Mouse (Mus musculus) layer of hippocampus, postnatal 36 days (tissue): Measurements from ENCODE around the gene Vti1b. TPM values are rescaled to one million over a fixed set of nuclear protein-coding genes. Genes with fewer than 3 reads are reported as not detected.
"Not testable (repeated sequence)": the region's sequence is repeated elsewhere in the genome, so short reads cannot be mapped to it uniquely, and the experiment has no call there.

Experiments used
- DNase-seq, 2 experiments: peaks; one replicate each; pipeline ENCODE4 v3.0.0; 2022
- total RNA-seq, 2 experiments: library from RNA; stranded (reverse); gene quantifications; 2 replicates each; pipeline ENCODE4 v1.2.3; 2021

Vti1b gene
- total RNA-seq: 100 to 1,000 TPM; 160 to 192 TPM

DNA sequence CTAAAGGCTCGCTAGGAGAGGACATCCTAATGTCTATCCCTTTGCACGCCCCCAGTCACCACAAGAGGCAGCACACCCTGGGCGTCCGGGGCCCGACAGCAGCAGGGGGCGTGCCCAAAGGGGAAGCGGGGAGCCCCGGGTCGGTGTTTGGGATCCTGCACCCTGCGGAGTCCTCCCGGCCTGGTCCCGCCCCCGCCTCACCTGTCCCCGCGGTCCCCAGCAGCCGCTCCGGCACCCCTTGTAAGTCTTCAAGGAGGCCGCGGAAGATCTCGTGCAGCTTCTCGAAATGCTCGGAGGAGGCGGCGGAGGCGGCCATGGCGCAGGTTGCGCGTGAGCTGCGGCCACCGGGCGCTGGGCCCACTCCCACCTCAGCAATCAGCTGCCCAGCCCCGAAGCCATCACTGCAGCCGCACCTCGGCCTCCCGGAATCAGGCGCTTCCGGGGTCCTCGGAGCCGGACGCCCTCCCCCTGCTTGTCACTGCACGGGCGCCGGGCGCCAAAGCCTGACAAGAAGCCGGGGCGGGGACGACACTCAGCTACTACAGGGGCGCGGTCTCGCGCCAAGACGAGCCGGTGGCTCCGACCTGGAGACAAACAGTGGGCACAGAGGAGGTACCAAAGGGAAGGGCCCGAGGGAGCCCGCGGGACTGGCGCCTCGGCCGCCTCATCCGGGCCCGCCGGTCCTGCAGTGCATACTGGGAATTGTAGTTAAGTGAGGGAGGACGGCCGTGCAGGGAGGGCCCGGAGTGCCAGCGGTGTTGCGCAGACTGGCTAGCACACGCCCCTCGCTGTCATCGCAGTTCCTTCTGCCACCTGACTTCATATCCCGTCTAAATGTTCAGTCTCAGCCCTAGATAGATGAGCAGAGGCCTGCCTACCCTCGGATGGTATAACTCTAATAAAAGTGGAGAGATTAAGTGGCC is at the start of gene Vti1b:
Gene Vti1b (minus strand): TSS at position 649 of the 923 bp plus-strand sequence.
- DNase-seq: peak; percentile 94

DNA sequence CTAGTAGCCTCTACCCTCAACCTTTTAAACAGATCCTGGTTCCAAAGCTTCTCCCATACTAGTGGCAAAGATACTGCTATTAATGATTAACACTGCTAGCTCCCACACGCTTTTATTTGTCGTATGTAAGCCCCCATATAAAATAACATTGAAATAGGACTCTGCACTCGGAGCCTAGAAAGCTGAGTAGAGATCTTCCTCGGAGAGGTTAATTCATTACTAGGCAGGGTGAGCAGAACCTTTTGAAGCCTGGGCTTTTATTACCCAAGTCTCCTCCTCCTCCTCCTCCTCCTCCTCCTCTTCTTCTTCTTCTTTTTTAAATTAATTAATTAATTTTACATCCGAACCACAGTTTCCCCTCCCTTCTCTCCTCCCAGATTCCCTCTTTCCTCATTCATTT is 45.0 kb upstream of the Vti1b start:
- DNase-seq: no peak

DNA sequence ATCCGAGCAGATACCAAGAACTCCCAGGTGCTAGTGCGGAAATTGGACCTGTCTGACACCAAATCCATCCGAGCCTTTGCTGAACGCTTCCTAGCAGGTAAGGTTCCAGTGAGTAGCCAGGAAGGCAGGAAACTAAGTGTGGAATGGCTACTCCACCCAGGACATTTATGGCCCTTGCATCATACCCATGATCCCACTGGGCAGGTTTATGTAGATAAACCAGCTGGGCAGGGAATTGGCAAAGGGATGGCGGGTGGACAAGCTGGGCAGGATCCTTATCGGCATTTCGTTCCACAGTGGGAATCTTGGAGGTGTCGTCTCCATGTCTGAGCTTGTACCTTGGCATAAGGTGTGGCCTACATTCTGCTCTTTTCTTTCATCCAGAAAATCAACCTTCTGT is 39.0 kb upstream of the Vti1b start:
- DNase-seq: no peak

DNA sequence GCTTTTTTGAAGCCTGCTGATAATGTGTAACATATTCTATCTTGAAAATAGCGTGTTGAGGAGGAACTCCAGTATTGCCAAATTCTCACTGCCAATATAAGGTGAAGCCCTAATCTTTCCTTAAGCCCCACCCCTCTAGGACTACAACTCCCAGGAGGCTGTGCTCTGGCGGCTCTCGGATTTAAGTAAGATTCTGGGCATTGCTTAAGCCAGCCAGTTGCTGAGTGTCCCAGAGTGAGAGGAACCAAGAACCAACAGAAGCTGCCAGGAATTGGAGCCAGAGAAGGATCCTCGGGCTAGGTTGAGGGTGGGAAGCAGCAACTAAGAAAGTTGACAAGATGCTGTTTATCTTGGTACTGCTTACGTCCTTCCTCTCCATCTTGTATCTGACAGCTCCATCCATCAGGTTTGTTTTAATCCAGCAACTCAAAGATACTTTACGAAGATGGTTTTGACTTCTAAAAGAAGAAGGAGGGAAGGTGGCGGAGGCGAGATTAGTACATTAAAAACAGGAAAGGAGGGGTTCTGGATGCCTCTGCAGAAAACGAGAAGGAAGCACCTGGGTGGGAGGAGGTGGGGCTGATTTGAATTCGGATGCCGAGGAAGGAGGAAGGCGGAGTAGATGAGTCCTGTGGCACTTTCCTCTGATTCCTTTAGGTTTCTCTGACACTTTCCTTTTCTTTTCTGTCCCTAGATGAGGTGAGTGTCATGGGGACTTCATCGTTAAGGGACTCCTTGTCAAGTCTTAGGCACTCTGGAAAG is 36.4 kb upstream of the Vti1b start, which contains the start of gene Rdh12:
Gene Rdh12 (plus strand): TSS at position 212 of the 762 bp plus-strand sequence.
- DNase-seq: peak; percentile 20 to 41

DNA sequence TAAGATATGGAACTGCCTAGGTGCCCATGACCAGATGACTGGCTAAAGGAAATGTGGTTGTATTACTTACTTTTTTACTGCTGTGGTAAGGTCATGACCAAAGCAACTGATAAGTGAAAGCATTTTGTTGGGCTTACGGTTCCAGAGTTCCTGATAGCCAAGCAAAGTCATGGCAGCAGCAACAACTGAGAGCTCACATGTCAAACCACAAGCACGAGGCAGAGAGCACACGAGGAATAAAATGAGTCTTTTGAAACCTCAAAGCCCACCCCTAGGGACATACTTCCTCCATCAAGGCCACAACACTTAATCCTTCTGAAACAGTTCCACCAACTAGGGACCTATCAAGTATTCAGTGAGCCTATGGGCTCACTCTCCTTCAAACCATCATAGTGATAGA is 29.4 kb upstream of the Vti1b start:
- no peak for DNase-seq

DNA sequence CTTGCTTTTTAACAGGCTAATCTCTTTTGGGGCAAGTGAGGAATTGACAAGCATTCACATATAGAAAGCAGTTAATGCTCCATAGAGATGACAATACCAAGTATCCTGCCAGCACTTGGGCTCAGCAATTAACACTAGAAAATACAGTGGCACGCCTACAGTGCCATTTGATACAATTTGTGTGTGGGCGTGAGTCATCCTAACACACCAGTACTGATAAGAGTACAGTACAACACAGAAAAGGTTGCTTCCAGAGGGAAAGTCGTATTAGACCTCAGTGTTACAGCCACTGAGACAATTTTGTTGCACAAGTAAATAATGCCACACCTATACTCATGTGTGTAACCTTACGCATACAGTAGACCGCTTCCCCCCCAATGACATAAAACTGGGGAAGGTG is 24.6 kb upstream of the Vti1b start:
- DNase-seq: peak in 1 of 2 experiments; percentile 15

DNA sequence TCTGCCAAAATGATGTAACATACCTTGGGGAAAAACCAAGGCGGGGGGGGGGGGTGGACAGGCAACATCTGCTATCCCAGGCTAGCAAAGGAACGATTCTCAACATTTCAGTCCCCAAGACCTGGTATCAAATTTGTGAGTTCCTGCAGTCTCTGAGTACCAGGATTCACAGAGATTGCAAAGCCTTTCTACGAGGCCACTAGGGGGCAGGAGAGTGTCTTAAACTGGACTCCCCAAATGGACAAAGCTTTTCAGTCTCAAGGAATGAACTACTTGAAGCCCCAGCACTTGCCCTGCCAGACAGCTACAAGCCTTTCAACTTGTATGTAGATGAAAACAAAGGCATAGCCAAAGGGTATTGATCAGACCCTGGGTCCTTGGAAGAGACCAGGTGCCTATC is 21.0 kb upstream of the Vti1b start:
- peak; percentile 44 to 68 for DNase-seq

DNA sequence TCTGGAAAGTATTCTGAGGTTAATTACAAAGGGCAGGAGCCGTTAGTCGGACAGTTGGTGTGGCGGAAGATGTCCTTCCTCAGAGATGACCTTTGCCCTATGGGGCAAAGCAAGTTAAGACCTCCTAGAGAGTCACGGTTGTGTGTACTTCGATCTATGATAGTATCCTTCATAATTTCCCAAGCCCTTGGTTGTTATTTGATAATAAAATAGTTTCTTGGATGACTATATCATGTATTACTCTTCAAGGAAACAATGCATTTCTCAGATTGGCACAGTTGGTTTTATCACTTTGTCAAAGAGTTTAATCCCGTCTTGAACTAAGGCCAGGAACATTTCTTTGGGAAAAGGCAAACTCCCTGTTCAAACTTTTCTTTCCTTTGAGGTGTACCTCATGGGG is 19.7 kb upstream of the Vti1b start, which contains the start of gene Rdh11:
Gene Rdh11 (minus strand): TSS at position 101 of the 400 bp plus-strand sequence.
- no peak for DNase-seq

DNA sequence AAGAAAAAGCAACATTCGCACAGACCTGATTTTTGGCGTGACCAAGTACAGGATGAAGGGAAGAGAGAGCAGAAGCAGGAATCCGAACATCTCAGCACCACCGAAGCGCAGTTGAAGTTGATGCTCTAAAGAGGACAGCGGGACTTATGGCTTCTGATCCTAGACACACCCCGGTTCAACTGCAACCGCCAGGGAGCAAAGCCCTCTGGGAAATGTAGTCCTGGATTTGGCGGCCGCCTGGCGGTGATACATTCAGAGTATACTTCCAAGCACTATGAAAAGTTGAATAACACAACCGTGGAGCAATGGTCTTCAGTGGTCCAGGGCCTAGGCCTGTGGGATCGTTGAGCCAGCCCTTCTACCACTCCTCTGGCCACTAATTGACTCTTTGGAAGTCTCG is 19.2 kb upstream of the Vti1b start:
- DNase-seq: peak; percentile 69 to 73

DNA sequence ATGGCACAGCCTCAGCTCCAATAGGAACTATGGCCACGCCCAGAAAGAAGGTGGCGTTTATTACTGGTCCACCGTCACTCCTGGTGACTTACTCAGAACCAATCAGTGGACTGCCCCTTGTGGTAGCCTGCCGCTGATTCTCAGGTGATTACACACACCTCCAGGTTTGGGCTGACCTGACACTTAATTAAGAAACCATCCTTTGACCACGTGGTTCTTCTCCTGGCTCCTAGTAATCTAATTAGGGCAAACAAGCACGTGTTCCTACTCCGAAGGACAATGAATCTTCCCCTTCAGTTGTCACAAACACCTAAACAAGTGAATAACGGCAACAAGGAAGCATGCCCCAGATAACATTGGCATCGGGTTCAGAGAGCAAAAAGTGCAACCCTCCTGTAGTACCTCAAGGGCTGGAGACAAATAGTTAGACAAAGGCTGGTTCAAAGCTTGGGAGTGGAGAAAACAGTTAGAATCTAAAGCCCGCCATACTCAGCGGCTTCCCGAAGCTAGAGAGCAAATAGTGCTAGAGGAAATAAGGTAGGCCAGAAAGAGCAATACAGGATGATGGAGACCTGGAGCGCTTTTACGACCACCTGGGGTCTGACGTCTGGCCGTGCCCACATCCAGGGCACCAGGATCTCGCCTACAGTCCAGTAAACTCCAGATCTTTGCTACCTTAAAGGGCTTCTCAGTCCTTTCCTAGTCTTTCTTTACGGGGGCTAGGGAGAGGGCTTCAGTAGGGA is 18.6 kb upstream of the Vti1b start:
- peak in 1 of 2 experiments; percentile 44 for DNase-seq

DNA sequence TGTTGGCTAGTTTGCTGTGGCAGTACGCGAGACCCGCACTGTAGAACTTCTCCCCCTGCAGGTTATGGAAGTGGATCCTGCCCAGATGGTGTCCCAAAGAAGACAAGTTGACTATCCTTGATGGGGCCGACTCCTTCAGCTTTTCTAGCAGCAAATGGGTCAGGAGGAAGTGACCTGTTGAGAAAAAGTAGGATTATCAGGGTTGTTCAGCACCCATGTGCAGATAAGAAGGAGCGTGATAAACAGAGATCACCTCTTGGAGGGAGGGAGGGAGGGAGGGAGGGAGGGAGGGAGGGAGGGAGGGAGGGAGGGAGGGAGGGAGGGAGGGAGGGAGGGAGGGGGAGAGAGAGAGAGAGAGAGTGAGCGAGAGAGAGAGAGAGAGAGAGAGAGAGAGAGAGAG is 12.7 kb upstream of the Vti1b start:
- not testable (repeated sequence) for DNase-seq

DNA sequence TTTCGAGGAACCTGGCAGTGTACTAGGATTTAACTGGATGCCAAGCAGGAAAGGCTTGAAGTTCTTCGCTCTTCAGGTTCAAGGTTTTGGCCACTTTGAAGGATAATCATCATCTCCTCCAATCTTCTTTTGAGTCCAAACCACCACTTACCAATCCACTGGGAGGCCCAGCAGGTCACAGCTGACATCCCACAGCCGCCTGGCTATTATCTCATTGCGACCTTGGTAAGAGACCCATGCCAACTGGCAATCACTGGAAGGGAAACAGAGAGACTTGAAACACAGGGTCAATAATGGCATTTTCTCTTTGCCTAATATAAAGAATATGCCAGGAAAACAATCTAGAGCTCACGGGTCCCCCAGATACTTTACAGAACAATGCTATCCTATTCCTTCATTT is 3.5 kb upstream of the Vti1b start:
- no peak for DNase-seq

DNA sequence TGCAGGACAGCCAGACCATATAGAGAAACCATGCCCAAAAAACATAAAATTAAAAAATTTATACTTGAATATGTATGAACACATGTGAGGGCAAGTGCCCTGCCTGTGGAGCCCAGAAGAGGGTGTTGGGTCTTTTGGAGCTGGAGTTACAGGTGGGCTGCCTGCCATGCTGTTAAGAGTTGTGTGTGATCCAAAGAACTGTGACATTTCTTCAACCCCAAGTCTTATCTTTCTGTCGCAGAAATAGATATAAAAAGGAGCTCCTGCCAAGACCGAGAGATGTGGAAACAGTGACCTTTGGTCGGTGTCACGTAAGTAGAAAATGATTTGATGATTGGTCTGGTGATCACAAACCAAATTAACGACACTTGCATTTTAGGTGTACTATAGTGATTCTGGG is 1.3 kb upstream of the Vti1b start:
- no peak for DNase-seq

DNA sequence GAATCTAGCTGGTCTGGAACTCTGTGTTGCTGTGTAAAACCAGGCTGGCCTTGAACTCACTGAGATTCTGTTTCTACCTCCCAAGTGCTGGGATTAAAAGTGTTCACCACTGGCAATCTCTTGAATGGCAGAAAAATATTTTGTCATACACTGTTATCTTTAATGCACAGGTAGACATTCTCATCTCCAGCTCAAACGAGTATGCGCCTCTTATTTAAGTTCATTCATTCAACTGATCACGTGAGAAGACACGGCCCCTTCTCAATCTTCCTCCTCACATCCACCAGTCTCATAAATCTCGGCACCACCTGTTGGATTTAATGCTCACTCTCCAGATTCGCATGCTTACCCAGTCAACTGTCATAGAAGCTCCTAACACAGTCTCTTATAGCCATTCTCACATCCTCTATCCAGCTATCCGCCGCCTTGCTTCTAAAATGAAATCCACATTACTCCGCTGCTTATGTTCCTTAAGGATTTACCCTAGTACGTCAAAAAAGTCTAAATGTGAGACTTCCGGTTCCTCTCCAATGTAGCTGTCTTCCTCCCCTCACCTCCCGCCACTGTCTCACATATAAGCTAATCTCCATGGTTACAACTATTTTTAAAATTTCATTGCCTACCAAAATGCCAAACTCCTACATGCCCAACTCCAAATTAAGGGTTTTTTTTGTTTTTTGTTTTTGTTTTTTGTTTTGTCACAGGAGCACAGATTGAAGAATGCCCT is 1.0 kb downstream of the Vti1b start:
- no peak for DNase-seq

DNA sequence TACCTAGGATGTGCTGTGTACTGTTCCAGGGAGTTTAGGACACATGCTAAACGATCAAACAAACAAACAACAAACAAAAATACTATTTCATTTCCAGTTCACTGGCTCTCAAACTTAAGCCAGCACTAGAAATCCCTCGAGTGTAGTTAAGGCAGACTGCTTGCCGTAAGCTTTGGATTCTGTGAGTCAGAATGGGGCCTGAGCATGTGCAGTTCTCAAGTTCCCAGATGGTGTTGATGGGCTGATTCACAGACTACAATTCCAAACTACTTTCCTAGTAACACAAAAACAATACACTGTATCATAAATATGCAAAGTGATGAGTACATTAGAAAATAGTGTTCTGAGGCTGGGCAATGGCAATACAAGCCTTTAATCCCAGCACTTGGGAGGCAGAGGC is 2.0 kb downstream of the Vti1b start:
- peak; percentile 35 to 43 for DNase-seq

DNA sequence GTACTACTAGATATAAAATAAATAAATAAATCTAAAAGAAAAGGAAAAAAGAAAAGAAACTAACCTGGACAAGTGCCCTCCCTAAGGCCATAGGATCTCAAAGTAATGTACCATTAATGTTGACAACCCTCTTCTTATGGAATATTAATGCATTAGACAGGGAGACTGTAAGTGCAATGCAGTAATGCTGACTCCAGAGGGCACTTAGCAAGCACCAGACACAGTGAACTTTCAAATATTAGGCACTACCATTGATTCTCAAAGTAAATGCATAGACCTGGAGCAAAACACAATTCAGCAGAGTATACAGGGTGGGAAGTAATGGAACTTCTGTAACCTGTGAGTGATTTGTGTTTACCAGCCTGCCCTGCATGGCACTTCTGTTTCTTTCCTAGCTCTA is 3.3 kb downstream of the Vti1b start:
- no peak for DNase-seq

DNA sequence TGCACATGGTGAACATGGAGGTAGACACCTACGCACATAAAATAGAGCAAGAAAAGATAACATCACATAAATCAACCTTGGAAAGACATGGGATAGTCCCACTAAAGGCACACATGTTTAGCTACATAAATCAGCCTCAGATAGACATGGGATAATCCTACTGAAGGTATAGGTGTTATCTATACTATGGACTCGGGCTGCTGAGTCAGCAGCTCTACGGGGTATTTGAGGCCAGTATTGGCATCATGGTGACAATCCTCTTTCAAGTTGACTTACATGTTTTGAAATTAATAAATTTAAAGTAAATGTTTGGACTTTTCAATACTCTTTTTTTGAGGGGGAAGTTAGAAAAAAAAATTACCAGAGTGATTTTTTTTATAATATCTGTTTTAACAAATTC is 9.6 kb downstream of the Vti1b start:
- no peak for DNase-seq

DNA sequence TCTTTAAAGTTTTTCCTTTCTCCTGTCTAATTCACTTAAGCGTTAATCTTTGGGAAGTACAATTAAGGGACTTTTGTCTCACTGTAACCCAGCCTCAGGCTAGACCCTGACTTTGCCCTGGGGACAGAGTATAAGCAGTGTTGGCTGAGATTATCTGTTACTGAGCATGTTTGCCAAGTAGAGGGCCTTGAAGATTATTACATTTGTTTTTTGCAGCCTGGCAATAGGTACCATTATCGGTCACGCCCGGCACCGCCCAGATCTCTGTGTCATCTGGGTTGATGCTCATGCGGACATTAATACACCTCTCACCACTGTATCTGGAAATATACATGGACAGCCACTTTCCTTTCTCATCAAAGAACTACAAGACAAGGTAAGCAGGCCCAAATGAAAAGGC is 22.8 kb downstream of the Vti1b start:
- no peak for DNase-seq

DNA sequence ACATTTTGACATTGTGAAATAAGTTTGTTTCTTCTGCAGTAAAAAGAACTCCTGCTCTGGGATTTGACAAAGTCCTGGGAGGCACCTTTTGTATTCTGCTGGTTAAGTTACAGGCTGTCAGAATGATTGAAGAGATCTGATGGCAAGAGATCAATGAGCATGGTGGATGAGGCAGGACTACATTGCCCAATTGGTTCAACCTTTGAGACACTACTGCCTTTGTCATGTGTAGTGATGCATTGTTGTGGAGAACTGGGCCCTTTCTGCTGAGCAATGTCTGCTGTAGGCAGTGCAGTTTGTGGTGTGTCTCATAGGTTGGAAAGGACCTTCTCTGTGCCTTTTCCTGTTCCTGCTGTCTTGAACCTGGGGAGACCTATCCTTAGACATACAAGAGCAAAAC is 31.1 kb downstream of the Vti1b start:
- no peak for DNase-seq

DNA sequence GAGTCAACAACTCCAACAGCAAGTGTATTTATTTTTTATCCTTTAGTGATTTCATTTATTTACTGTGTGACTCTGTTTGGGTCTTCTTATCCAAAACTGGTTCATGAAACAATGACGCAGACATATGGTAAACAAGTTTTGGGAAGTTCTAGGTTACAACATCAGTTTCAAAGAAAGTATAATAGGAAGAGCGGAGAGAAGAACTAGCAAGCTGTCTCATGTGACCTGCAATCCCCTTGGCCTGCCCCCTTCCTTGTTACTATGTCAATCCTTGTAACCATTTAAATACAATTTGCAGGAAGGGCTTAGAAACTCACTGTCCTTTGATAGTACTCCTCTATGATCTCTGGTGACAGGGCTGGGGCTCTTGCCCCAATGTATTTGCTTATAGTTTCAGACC is 31.7 kb downstream of the Vti1b start:
- no peak for DNase-seq

DNA sequence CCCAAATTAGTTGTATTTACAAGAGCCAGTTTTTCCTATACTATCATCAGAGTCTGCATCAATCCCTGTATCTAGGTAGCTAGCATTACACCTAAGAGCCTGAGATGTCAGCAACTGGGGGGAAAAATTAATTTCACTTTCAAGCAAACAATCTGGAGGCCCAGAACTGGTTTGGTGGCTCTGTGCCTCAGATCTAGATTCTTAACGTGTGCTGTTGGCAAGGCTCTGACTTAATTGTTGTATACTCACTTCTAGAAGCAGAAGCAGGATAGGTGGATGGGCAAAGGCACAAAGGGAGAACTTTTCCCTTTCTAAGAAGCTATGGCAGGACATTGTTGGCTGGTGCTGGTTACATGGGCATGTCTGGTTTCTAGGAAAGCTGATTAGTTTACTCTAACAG is 33.0 kb downstream of the Vti1b start:
- no peak for DNase-seq

DNA sequence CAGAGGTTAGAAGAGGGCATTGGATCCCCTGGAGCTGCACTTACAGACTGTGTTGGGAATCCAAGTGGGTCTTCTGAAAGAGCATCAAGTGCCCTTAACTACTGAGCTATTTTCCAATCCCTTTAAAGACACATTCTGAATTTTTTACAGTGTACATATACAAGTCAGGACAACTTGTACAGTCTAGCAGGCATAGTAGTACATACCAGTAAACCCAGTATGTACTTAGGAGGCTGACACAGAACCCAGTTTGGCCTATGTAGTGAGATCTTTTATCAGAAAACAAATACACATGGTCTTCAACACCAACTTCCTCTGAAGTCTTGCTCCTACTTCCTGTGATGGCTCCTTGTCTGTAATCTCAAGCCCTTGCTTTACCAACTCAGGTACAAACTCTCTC is 33.5 kb downstream of the Vti1b start:
- DNase-seq: no peak
